Mouse (Mus musculus): ENCODE data around the gene Qtrt2. TPM values are rescaled to one million over a fixed set of nuclear protein-coding genes. Genes with fewer than 3 reads are reported as not detected.

Gene Qtrt2
- 27.7 and 32.7 TPM in 2 replicates for polyA plus RNA-seq (2014; fragmentation: Nextera tagmentation; extraction: Ambion mirVana)

GRCm38 (mm10) chr16:43926341-43926859 is at the start of gene Qtrt2:
Gene Qtrt2, minus strand, starts transcription at chr16:43926809.
- no peaks in the 10 kb centered on the region for H3K4me1 ChIP-seq (ENCODE audit: control insufficient read depth, insufficient read depth, low read length)
- WGBS: 80% methylated on average over 6 of the region's 6 CpGs
- no peak within 1 kb of the TSS for H3K9ac ChIP-seq (ENCODE audit: low read length)
- H3K4me3 ChIP-seq (ENCODE audit: low read depth, low read length): no peak within 1 kb of the TSS
- H3K36me3 ChIP-seq (ENCODE audit: control insufficient read depth, insufficient read depth, low read length): no peaks in the 10 kb centered on the region
- H3K4me2 ChIP-seq (ENCODE audit: low read length): no peak within 1 kb of the TSS
- no peak within 1 kb of the TSS for H3K27ac ChIP-seq (ENCODE audit: low read depth, low read length)
- ATAC-seq (no peak), DNase-seq (ENCODE audit: low spot score) (no peak)
- no peaks in the 10 kb centered on the region for H3K27me3 ChIP-seq (replicated peaks; ENCODE audit: control insufficient read depth, insufficient read depth, low read length)
- H3K9me3 ChIP-seq (replicated peaks; ENCODE audit: control insufficient read depth, low read length): no peaks in the 10 kb centered on the region

GRCm38 (mm10) chr16:43973606-43974220 is 47.1 kb upstream of the Qtrt2 start:
- ATAC-seq: no peak
- no peaks in the 10 kb centered on the region for H3K9me3 ChIP-seq (replicated peaks; ENCODE audit: control insufficient read depth, low read length)
- H3K36me3 ChIP-seq (ENCODE audit: control insufficient read depth, insufficient read depth, low read length): no peaks in the 10 kb centered on the region
- H3K27me3 ChIP-seq (replicated peaks; ENCODE audit: control insufficient read depth, insufficient read depth, low read length): no peaks in the 10 kb centered on the region
- no peak for DNase-seq (ENCODE audit: low spot score)
- H3K4me3 ChIP-seq (ENCODE audit: low read depth, low read length): no peak overlapping the region
- H3K4me1 ChIP-seq (ENCODE audit: control insufficient read depth, insufficient read depth, low read length): no peaks in the 10 kb centered on the region
- H3K4me2 ChIP-seq (ENCODE audit: low read length): no peak overlapping the region
- H3K9ac ChIP-seq (ENCODE audit: low read length): no peak overlapping the region
- 77% methylated on average over 22 of the region's 22 CpGs for WGBS
- H3K27ac ChIP-seq (ENCODE audit: low read depth, low read length): no peak overlapping the region

GRCm38 (mm10) chr16:43973147-43973546 is 46.5 kb upstream of the Qtrt2 start:
- Histone ChIP-seq H3K9me3 (replicated peaks; ENCODE audit: control insufficient read depth, low read length) (no peaks in the 10 kb centered on the region), H3K27me3 (replicated peaks; ENCODE audit: control insufficient read depth, insufficient read depth, low read length) (no peaks in the 10 kb centered on the region), H3K27ac (ENCODE audit: low read depth, low read length) (no peak overlapping the region), H3K4me2 (ENCODE audit: low read length) (no peak overlapping the region), H3K4me3 (ENCODE audit: low read depth, low read length) (no peak overlapping the region), H3K9ac (ENCODE audit: low read length) (no peak overlapping the region), H3K36me3 (ENCODE audit: control insufficient read depth, insufficient read depth, low read length) (no peaks in the 10 kb centered on the region), H3K4me1 (ENCODE audit: control insufficient read depth, insufficient read depth, low read length) (no peaks in the 10 kb centered on the region)
- 91% methylated on average over 11 of the region's 11 CpGs for WGBS
- ATAC-seq: no peak
- no peak for DNase-seq (ENCODE audit: low spot score)

GRCm38 (mm10) chr16:43972391-43972790 is 45.8 kb upstream of the Qtrt2 start:
- Histone ChIP-seq H3K4me3 (ENCODE audit: low read depth, low read length) (no peak overlapping the region), H3K9ac (ENCODE audit: low read length) (no peak overlapping the region), H3K4me2 (ENCODE audit: low read length) (no peak overlapping the region), H3K27ac (ENCODE audit: low read depth, low read length) (no peak overlapping the region), H3K4me1 (ENCODE audit: control insufficient read depth, insufficient read depth, low read length) (no peaks in the 10 kb centered on the region), H3K36me3 (ENCODE audit: control insufficient read depth, insufficient read depth, low read length) (no peaks in the 10 kb centered on the region), H3K9me3 (replicated peaks; ENCODE audit: control insufficient read depth, low read length) (no peaks in the 10 kb centered on the region), H3K27me3 (replicated peaks; ENCODE audit: control insufficient read depth, insufficient read depth, low read length) (no peaks in the 10 kb centered on the region)
- DNase-seq (ENCODE audit: low spot score) (no peak), ATAC-seq (no peak)
- 90% methylated on average over 2 of the region's 2 CpGs for WGBS

- ATAC-seq (no peak), DNase-seq (ENCODE audit: low spot score) (no peak)
- Histone ChIP-seq H3K9ac (ENCODE audit: low read length) (no peak overlapping the region), H3K36me3 (ENCODE audit: control insufficient read depth, insufficient read depth, low read length) (no peaks in the 10 kb centered on the region), H3K4me1 (ENCODE audit: control insufficient read depth, insufficient read depth, low read length) (no peaks in the 10 kb centered on the region), H3K9me3 (replicated peaks; ENCODE audit: control insufficient read depth, low read length) (no peaks in the 10 kb centered on the region), H3K27ac (ENCODE audit: low read depth, low read length) (no peak overlapping the region), H3K4me3 (ENCODE audit: low read depth, low read length) (no peak overlapping the region), H3K27me3 (replicated peaks; ENCODE audit: control insufficient read depth, insufficient read depth, low read length) (no peaks in the 10 kb centered on the region), H3K4me2 (ENCODE audit: low read length) (no peak overlapping the region)
- WGBS: 96% methylated on average over 9 of the region's 9 CpGs
These were observed 45.1 kb upstream of the Qtrt2 start for GRCm38 (mm10) chr16:43971741-43972140.

- H3K9me3 ChIP-seq (replicated peaks; ENCODE audit: control insufficient read depth, low read length): no peaks in the 10 kb centered on the region
- no peaks in the 10 kb centered on the region for H3K36me3 ChIP-seq (ENCODE audit: control insufficient read depth, insufficient read depth, low read length)
- no peak overlapping the region for H3K9ac ChIP-seq (ENCODE audit: low read length)
- H3K27ac ChIP-seq (ENCODE audit: low read depth, low read length): no peak overlapping the region
- no peaks in the 10 kb centered on the region for H3K4me1 ChIP-seq (ENCODE audit: control insufficient read depth, insufficient read depth, low read length)
- DNase-seq (ENCODE audit: low spot score): no peak
- no peaks in the 10 kb centered on the region for H3K27me3 ChIP-seq (replicated peaks; ENCODE audit: control insufficient read depth, insufficient read depth, low read length)
- no peak for ATAC-seq
- whole genome bisulfite sequencing: 93% methylated on average over 11 of the region's 11 CpGs
- no peak overlapping the region for H3K4me3 ChIP-seq (ENCODE audit: low read depth, low read length)
- no peak overlapping the region for H3K4me2 ChIP-seq (ENCODE audit: low read length)
These were observed 44.6 kb upstream of the Qtrt2 start for GRCm38 (mm10) chr16:43971189-43971588.

- 90% methylated on average over 3 of the region's 3 CpGs for WGBS
- H3K4me2 ChIP-seq (ENCODE audit: low read length): no peak overlapping the region
- H3K4me1 ChIP-seq (ENCODE audit: control insufficient read depth, insufficient read depth, low read length): no peaks in the 10 kb centered on the region
- no peaks in the 10 kb centered on the region for H3K9me3 ChIP-seq (replicated peaks; ENCODE audit: control insufficient read depth, low read length)
- no peak overlapping the region for H3K9ac ChIP-seq (ENCODE audit: low read length)
- no peak overlapping the region for H3K27ac ChIP-seq (ENCODE audit: low read depth, low read length)
- ATAC-seq (no peak), DNase-seq (ENCODE audit: low spot score) (no peak)
- no peaks in the 10 kb centered on the region for H3K27me3 ChIP-seq (replicated peaks; ENCODE audit: control insufficient read depth, insufficient read depth, low read length)
- no peak overlapping the region for H3K4me3 ChIP-seq (ENCODE audit: low read depth, low read length)
- H3K36me3 ChIP-seq (ENCODE audit: control insufficient read depth, insufficient read depth, low read length): no peaks in the 10 kb centered on the region
These were observed 43.8 kb upstream of the Qtrt2 start for GRCm38 (mm10) chr16:43970426-43970825.

GRCm38 (mm10) chr16:43965781-43966389 is 39.3 kb upstream of the Qtrt2 start:
- no peak overlapping the region for H3K4me3 ChIP-seq (ENCODE audit: low read depth, low read length)
- H3K27me3 ChIP-seq (replicated peaks; ENCODE audit: control insufficient read depth, insufficient read depth, low read length): no peaks in the 10 kb centered on the region
- H3K9me3 ChIP-seq (replicated peaks; ENCODE audit: control insufficient read depth, low read length): no peaks in the 10 kb centered on the region
- no peaks in the 10 kb centered on the region for H3K36me3 ChIP-seq (ENCODE audit: control insufficient read depth, insufficient read depth, low read length)
- H3K4me2 ChIP-seq (ENCODE audit: low read length): no peak overlapping the region
- no peak overlapping the region for H3K9ac ChIP-seq (ENCODE audit: low read length)
- peak; percentile 59 for ATAC-seq
- no peaks in the 10 kb centered on the region for H3K4me1 ChIP-seq (ENCODE audit: control insufficient read depth, insufficient read depth, low read length)
- 67% methylated on average over 13 of the region's 13 CpGs for WGBS
- DNase-seq (ENCODE audit: low spot score): peak; percentile 46
- H3K27ac ChIP-seq (ENCODE audit: low read depth, low read length): no peak overlapping the region

- DNase-seq (ENCODE audit: low spot score): no peak
- H3K9me3 ChIP-seq (replicated peaks; ENCODE audit: control insufficient read depth, low read length): no peaks in the 10 kb centered on the region
- H3K27me3 ChIP-seq (replicated peaks; ENCODE audit: control insufficient read depth, insufficient read depth, low read length): no peaks in the 10 kb centered on the region
- H3K4me2 ChIP-seq (ENCODE audit: low read length): no peak overlapping the region
- 75% methylated on average over 3 of the region's 3 CpGs for WGBS
- H3K4me1 ChIP-seq (ENCODE audit: control insufficient read depth, insufficient read depth, low read length): no peaks in the 10 kb centered on the region
- no peak overlapping the region for H3K4me3 ChIP-seq (ENCODE audit: low read depth, low read length)
- H3K9ac ChIP-seq (ENCODE audit: low read length): no peak overlapping the region
- H3K36me3 ChIP-seq (ENCODE audit: control insufficient read depth, insufficient read depth, low read length): no peaks in the 10 kb centered on the region
- ATAC-seq: no peak
- H3K27ac ChIP-seq (ENCODE audit: low read depth, low read length): no peak overlapping the region
These were observed 37.2 kb upstream of the Qtrt2 start for GRCm38 (mm10) chr16:43963780-43964179.
